Mouse (Mus musculus): ENCODE data around the gene Prmt3. TPM values are rescaled to one million over a fixed set of nuclear protein-coding genes. Genes with fewer than 3 reads are reported as not detected.
A peak's percentile ranks its signal among the peaks of the same experiment; 100 is the strongest.

Prmt3 gene
- total and polyA plus RNA-seq, 3 experiments, result 78.5 to 128 (median 112) TPM

DNA sequence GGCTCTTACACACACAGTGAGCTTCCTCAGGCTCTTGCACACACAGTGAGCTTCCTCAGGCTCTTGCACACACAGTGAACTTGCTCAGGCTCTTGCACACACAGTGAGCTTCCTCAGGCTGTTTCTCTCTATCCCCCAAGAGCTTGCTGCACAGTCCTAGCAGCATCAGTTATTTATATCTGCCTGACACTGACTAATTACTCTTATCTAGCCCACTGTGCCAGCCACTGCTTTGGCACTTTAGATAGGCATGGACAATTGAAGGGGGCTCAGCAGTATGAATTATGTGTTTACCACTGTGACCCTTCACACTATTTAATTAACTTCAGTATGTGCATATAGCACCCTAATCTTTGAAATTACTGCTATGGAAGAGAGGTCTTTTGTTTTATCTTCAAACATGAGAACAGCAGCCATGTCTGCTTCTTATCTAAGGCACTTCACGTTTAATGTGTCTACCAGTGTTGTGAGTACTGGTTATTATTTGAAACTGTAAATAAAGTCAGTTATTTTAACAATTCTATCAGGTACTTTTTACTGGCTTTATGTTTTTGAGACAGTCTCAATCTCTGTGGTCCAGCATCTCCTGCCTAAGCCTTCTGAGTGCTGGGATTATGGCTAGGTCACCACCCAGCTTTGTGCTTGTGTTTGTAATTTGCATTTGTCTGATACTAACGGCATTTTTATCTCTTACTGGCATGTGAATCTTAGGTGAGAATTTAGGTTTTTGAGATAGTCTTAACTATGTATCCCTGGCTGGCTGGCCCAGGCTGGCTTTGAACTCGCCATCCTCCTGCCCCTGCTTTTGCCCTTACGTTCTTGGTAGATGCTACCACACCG is 75.4 kb downstream of the Prmt3 start:
- DNase-seq (ENCODE audit: low spot score) (no peak), ATAC-seq (ENCODE audit: extremely low read depth, insufficient number of reproducible peaks, low FRiP score, poor library complexity, severe bottlenecking) (no peak)
- Histone ChIP-seq H3K36me3 (replicated peaks) (peaks cover 87% of the 10 kb centered on the region), H3K4me3 (ENCODE audit: low read depth, low read length) (no peak overlapping the region), H3K9me3 (replicated peaks) (no peaks in the 10 kb centered on the region), H3K4me1 (ENCODE audit: insufficient read depth, low read depth, low read length) (peaks cover 3% of the 10 kb centered on the region; the same call in 1 of the 2 replicates), H3K27me3 (ENCODE audit: insufficient read depth, low read length) (no peaks in the 10 kb centered on the region)
- no peak for TF ChIP-seq POLR2AphosphoS5 (IDR thresholded peaks at IDR 0.05; ENCODE audit: insufficient replicate concordance, low read depth, low read length)
- TF ChIP-seq GATA2 (IDR thresholded peaks at IDR 0.05; ENCODE audit: borderline replicate concordance, low read depth, low read length), result no peak
- TF ChIP-seq TAL1 (conservative IDR thresholded peaks at IDR 0.05; ENCODE audit: low read depth, low read length), result no peak
- TF ChIP-seq GATA1 (IDR thresholded peaks at IDR 0.05; ENCODE audit: borderline replicate concordance, low read length), result no peak

DNA sequence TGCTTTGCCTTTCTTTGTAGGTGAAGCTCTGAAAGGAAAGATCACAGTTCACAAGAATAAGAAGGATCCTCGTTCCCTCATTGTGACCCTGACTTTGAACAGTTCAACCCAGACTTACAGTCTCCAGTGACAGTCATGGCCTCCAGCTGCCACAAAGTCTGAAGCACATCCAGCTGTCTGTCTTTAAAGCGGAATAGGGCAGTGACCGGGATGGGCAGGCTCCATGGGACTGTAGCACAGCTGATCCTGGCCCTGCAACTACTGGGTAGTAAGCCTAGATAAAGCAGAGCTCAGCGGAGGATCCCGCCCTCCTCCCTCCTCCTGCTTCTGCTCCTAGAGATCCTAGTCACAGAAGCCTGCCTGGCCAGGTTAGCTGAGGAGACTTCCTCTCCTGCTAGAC is 79.2 kb downstream of the Prmt3 start:
- Histone ChIP-seq H3K27me3 (ENCODE audit: insufficient read depth, low read length) (no peaks in the 10 kb centered on the region), H3K4me3 (ENCODE audit: low read depth, low read length) (no peak overlapping the region), H3K36me3 (replicated peaks) (peaks cover 88% of the 10 kb centered on the region), H3K4me1 (ENCODE audit: insufficient read depth, low read depth, low read length) (peaks cover 3% of the 10 kb centered on the region; the same call in 1 of the 2 replicates), H3K9me3 (replicated peaks) (no peaks in the 10 kb centered on the region)
- TF ChIP-seq GATA1 (IDR thresholded peaks at IDR 0.05; ENCODE audit: borderline replicate concordance, low read length) (no peak), POLR2AphosphoS5 (IDR thresholded peaks at IDR 0.05; ENCODE audit: insufficient replicate concordance, low read depth, low read length) (no peak), GATA2 (IDR thresholded peaks at IDR 0.05; ENCODE audit: borderline replicate concordance, low read depth, low read length) (no peak), TAL1 (conservative IDR thresholded peaks at IDR 0.05; ENCODE audit: low read depth, low read length) (no peak), CTCF (IDR thresholded peaks at IDR 0.05; ENCODE audit: low read depth, low read length) (no peak)
- DNase-seq (ENCODE audit: low spot score), result no peak
- ATAC-seq (ENCODE audit: extremely low read depth, insufficient number of reproducible peaks, low FRiP score, poor library complexity, severe bottlenecking), result no peak

DNA sequence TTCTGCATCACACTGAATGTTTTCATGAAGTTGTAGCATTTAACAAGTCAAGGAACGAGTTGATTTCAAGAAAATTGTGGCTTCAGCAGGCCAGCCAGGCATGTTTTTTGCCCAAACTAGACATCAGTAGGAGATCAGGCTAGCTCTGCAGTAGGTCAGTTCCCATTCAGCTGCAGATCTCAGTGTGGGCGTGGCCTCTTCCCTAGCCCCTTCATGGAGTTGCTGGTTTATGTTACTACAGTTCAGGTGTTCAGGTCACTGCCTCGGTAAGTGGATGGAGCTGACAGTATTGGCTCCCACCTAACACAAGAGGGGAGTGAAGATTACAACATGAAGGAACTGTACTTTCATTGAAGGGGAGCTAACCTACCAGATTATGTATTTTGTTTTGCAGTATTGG is 80.1 kb downstream of the Prmt3 start:
- Histone ChIP-seq H3K4me1 (ENCODE audit: insufficient read depth, low read depth, low read length) (no peaks in the 10 kb centered on the region; the same call in 1 of the 2 replicates), H3K36me3 (replicated peaks) (peaks cover 89% of the 10 kb centered on the region), H3K27me3 (ENCODE audit: insufficient read depth, low read length) (no peaks in the 10 kb centered on the region), H3K9me3 (replicated peaks) (no peaks in the 10 kb centered on the region), H3K4me3 (ENCODE audit: low read depth, low read length) (no peak overlapping the region)
- no peak for ATAC-seq (ENCODE audit: extremely low read depth, insufficient number of reproducible peaks, low FRiP score, poor library complexity, severe bottlenecking)
- DNase-seq (ENCODE audit: low spot score), result no peak
- TF ChIP-seq GATA2 (IDR thresholded peaks at IDR 0.05; ENCODE audit: borderline replicate concordance, low read depth, low read length), result no peak

DNA sequence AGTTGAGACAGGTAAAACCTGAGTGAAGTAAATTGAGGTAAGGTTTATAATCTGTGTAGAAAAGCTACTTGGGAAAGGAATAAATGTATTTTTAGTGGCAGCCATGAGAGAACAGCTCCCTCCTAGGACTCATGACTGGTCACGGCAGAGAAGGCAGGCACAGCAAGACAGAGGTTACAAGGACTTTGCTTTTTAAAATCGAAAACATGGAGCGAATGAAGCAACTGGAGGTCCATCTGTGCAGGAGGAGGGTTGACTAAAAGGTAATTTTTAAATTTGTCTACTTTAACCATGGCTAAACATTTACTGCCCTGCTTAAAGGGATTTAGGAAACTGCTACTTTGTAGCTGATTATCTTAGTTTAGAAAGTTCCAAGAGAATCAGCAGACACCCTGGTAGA is 81.7 kb downstream of the Prmt3 start:
- ATAC-seq (ENCODE audit: extremely low read depth, insufficient number of reproducible peaks, low FRiP score, poor library complexity, severe bottlenecking), result no peak
- H3K27me3 ChIP-seq (ENCODE audit: insufficient read depth, low read length), result no peaks in the 10 kb centered on the region
- no peak overlapping the region for H3K4me3 ChIP-seq (ENCODE audit: low read depth, low read length)
- TF ChIP-seq TAL1 (conservative IDR thresholded peaks at IDR 0.05; ENCODE audit: low read depth, low read length) (no peak), POLR2AphosphoS5 (IDR thresholded peaks at IDR 0.05; ENCODE audit: insufficient replicate concordance, low read depth, low read length) (no peak), GATA1 (IDR thresholded peaks at IDR 0.05; ENCODE audit: borderline replicate concordance, low read length) (no peak), CTCF (IDR thresholded peaks at IDR 0.05; ENCODE audit: low read depth, low read length) (no peak)
- H3K4me1 ChIP-seq (ENCODE audit: insufficient read depth, low read depth, low read length), result peaks cover 5% of the 10 kb centered on the region
- DNase-seq (ENCODE audit: low spot score), result no peak
- no peaks in the 10 kb centered on the region for H3K9me3 ChIP-seq (replicated peaks)
- H3K36me3 ChIP-seq (replicated peaks), result peaks cover 75% of the 10 kb centered on the region

DNA sequence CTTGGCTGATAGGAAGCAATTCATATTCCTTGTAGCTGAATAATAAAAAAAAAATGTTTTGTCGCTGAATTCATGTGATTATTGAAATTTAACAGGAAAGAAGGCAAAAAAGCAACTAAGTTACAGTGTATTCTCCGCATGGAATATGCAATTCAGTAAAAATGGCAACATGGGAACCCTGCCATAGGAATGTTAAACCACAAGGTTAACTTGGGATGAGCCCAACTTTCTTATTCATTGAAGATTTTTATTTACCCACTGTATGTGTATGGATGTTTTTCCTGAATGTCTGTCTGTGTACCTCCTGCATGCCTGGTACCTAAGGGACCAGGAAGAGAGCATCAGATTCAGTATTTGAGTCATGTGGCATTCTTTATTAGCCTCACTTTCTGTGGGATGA is 83.0 kb downstream of the Prmt3 start:
- peaks cover 5% of the 10 kb centered on the region for H3K4me1 ChIP-seq (ENCODE audit: insufficient read depth, low read depth, low read length)
- ATAC-seq (ENCODE audit: extremely low read depth, insufficient number of reproducible peaks, low FRiP score, poor library complexity, severe bottlenecking) (no peak), DNase-seq (ENCODE audit: low spot score) (no peak)
- H3K9me3 ChIP-seq (replicated peaks), result no peaks in the 10 kb centered on the region
- H3K4me3 ChIP-seq (ENCODE audit: low read depth, low read length), result no peak overlapping the region
- H3K36me3 ChIP-seq (replicated peaks), result peaks cover 64% of the 10 kb centered on the region
- no peaks in the 10 kb centered on the region for H3K27me3 ChIP-seq (ENCODE audit: insufficient read depth, low read length)
- no peak for TF ChIP-seq GATA2 (IDR thresholded peaks at IDR 0.05; ENCODE audit: borderline replicate concordance, low read depth, low read length)
- no peak for TF ChIP-seq CTCF (IDR thresholded peaks at IDR 0.05; ENCODE audit: low read depth, low read length)
- no peak for TF ChIP-seq POLR2AphosphoS5 (IDR thresholded peaks at IDR 0.05; ENCODE audit: insufficient replicate concordance, low read depth, low read length)
- TF ChIP-seq TAL1 (conservative IDR thresholded peaks at IDR 0.05; ENCODE audit: low read depth, low read length), result no peak
- no peak for TF ChIP-seq GATA1 (IDR thresholded peaks at IDR 0.05; ENCODE audit: borderline replicate concordance, low read length)

DNA sequence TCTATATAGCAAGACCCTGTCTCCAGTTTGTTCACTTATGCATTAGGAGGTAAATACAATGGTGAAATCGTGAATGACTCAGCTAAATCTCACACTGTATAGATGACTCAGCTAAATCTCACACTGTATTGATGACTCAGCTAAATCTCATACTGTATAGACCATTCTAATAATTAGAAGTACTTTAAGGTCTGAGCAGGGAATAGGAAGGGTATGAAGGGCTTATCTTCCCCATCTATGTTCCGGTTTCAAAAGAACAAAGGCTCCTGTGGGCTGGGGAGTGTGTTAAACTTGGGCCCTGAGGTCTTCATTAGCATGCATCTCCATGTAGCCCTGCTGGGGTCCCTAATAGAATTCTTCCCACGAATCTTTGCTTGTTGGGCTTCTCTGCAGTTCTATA is 85.6 kb downstream of the Prmt3 start:
- peak; percentile 41; the same call in 1 of the 2 replicates for ATAC-seq (ENCODE audit: extremely low read depth, insufficient number of reproducible peaks, low FRiP score, poor library complexity, severe bottlenecking)
- H3K4me1 ChIP-seq (ENCODE audit: insufficient read depth, low read depth, low read length), result peaks cover 5% of the 10 kb centered on the region

More for the DNA sequence above, 85.6 kb downstream of the Prmt3 start:
- peaks cover 39% of the 10 kb centered on the region for H3K36me3 ChIP-seq (replicated peaks)
- DNase-seq (ENCODE audit: low spot score), result no peak
- no peak overlapping the region for H3K4me3 ChIP-seq (ENCODE audit: low read depth, low read length)
- TF ChIP-seq POLR2AphosphoS5 (IDR thresholded peaks at IDR 0.05; ENCODE audit: insufficient replicate concordance, low read depth, low read length), result no peak
- no peak for TF ChIP-seq GATA2 (IDR thresholded peaks at IDR 0.05; ENCODE audit: borderline replicate concordance, low read depth, low read length)
- no peak for TF ChIP-seq CTCF (IDR thresholded peaks at IDR 0.05; ENCODE audit: low read depth, low read length)
- TF ChIP-seq TAL1 (conservative IDR thresholded peaks at IDR 0.05; ENCODE audit: low read depth, low read length), result no peak
- TF ChIP-seq GATA1 (IDR thresholded peaks at IDR 0.05; ENCODE audit: borderline replicate concordance, low read length), result no peak
- H3K27me3 ChIP-seq (ENCODE audit: insufficient read depth, low read length), result peaks cover 4% of the 10 kb centered on the region; the same call in 1 of the 2 replicates
- H3K9me3 ChIP-seq (replicated peaks), result no peaks in the 10 kb centered on the region
